Comparison of ENCODE assay signal across 26 mouse cellular contexts in genomic region chr19:8919000-8919399, GRCm38 (mm10). TPM values are rescaled to one million over a fixed set of nuclear protein-coding genes. Genes with fewer than 3 reads are reported as not detected.
A peak's percentile ranks its signal among the peaks of the same experiment; 100 is the strongest.
DNase-seq lines count a peak whose midpoint lies in the region; TF ChIP-seq lines count a peak whose summit lies in the region.
"Had no signal": no experiment of that assay in that cellular context is flagged by ENCODE, and none has a peak within 500 bp of the region (broad histone marks: within the 10 kb centered on the region; RNA-seq: fewer than 3 reads in every experiment).

No protein-coding gene starts in this region.

- peak; percentile 13 for DNase-seq in cerebellum, adult 9-10 months
- no peak for DNase-seq in cerebellum, postnatal 36 days
- peak; percentile 77 for DNase-seq in A20 (ENCODE audit: low read depth, low spot score)
- DNase-seq in frontal cortex, postnatal 36 days (ENCODE audit: low spot score in 2 of 2) = no peak
- no peak for DNase-seq in T-cell, adult 2 months (ENCODE audit: low spot score)
- DNase-seq: adrenal gland, postnatal 25 days; cerebellum, adult 11-12 months; cerebellum, postnatal 10 days; forebrain, postnatal 0 days; gastrocnemius, postnatal 14 days; kidney, adult 8-10 months; layer of hippocampus, postnatal 36 days; left cerebral cortex, postnatal 4 days; lung, adult 2 months; lung, postnatal 10 days; thymus, postnatal 14 days had no signal

- no peak for TF ChIP-seq CTCF in ES-Bruce4 (IDR thresholded peaks at IDR 0.05; ENCODE audit: low read depth, low read length)
- no peak for TF ChIP-seq CTCF in small intestine, adult 2 months (IDR thresholded peaks at IDR 0.05; ENCODE audit: extremely low read depth, insufficient read length, insufficient replicate concordance, low read depth, low read length)

- H3K4me3 ChIP-seq in ES-Bruce4 (ENCODE audit: low read depth, low read length) = no peak overlapping the region
- H3K4me3 ChIP-seq in small intestine, adult 2 months (ENCODE audit: low read depth, low read length) = no peak overlapping the region
- H3K4me3 ChIP-seq: heart, embryonic 10.5 days; heart, embryonic 15.5 days; hindbrain, embryonic 12.5 days; stomach, embryonic 15.5 days had no signal

- peak overlapping the region; percentile 77; the same call in 1 of the 2 replicates for H3K27ac ChIP-seq in ES-Bruce4 (ENCODE audit: insufficient read depth, low read length)
- peak overlapping the region; percentile 53; the same call in 1 of the 2 replicates for H3K27ac ChIP-seq in small intestine, adult 2 months (ENCODE audit: insufficient read depth, low read depth, low read length)

- no peaks in the 10 kb centered on the region for H3K9me3 ChIP-seq in ES-Bruce4 (replicated peaks; ENCODE audit: control insufficient read depth, insufficient read depth, low read length, poor library complexity, severe bottlenecking)
- H3K9me3 ChIP-seq: G1E; heart, embryonic 10.5 days; heart, embryonic 15.5 days; hindbrain, embryonic 12.5 days; midbrain, embryonic 10.5 days; midbrain, embryonic 15.5 days; stomach, embryonic 15.5 days had no signal

- H3K27me3 ChIP-seq in ES-Bruce4 (ENCODE audit: control insufficient read depth, insufficient read depth, low read length, poor library complexity, severe bottlenecking) = no peaks in the 10 kb centered on the region
- H3K27me3 ChIP-seq in small intestine, adult 2 months (ENCODE audit: control insufficient read depth, insufficient read depth, low read length) = no peaks in the 10 kb centered on the region
- H3K27me3 ChIP-seq: heart, embryonic 15.5 days; hindbrain, embryonic 12.5 days; midbrain, embryonic 15.5 days; Patski; stomach, embryonic 15.5 days had no signal

- H3K36me3 ChIP-seq in ES-Bruce4 (ENCODE audit: control insufficient read depth, insufficient read depth, low read length, poor library complexity, severe bottlenecking) = peaks cover 29% of the 10 kb centered on the region
- peaks cover 31% of the 10 kb centered on the region for H3K36me3 ChIP-seq in small intestine, adult 2 months (ENCODE audit: control insufficient read depth, insufficient read depth, low read length)

- H3K9ac ChIP-seq in ES-Bruce4 (ENCODE audit: low read depth, poor library complexity, severe bottlenecking) = peak overlapping the region; percentile 65
- H3K9ac ChIP-seq: forebrain, postnatal 0 days; heart, embryonic 15.5 days; hindbrain, embryonic 12.5 days; midbrain, embryonic 15.5 days; stomach, embryonic 15.5 days had no signal

- TF ChIP-seq EP300 in ES-Bruce4 (IDR thresholded peaks at IDR 0.05; ENCODE audit: insufficient read depth, low read depth, low read length) = no peak

- no peak for TF ChIP-seq POLR2A in ES-Bruce4 (IDR thresholded peaks at IDR 0.05; ENCODE audit: insufficient read depth, low read length)
- no peak for TF ChIP-seq POLR2A in small intestine, adult 2 months (IDR thresholded peaks at IDR 0.05; ENCODE audit: low read depth, low read length)

- H3K4me1 ChIP-seq in ES-Bruce4 (ENCODE audit: control insufficient read depth, insufficient read depth, low read length) = peaks cover 2% of the 10 kb centered on the region
- H3K4me1 ChIP-seq in small intestine, adult 2 months (ENCODE audit: control insufficient read depth, insufficient read depth, insufficient read length, low read length) = peaks cover 5% of the 10 kb centered on the region; the same call in 1 of the 2 replicates

- WGBS in small intestine, adult 2 months = 63% methylated on average over 3 of the region's 3 CpGs

RNA-seq across cellular contexts. Expression of gene B3gat3, which starts 1.2 kb away (rescaled TPM):
- polyA plus RNA-seq in ES-Bruce4 (2011; ENCODE audit: insufficient read depth, insufficient read length, low read depth, missing spikeins) = 26.6 and 26.8 TPM in 2 replicates
- 40.1 and 69.5 TPM in 2 replicates for polyA plus RNA-seq in small intestine, adult 2 months (2012; rRNA removed)

RNA-seq across cellular contexts. Expression of gene Rom1, which starts 10.2 kb away (rescaled TPM):
- 1.6 and 2.2 TPM in 2 replicates for polyA plus RNA-seq in ES-Bruce4 (2011; ENCODE audit: insufficient read depth, insufficient read length, low read depth, missing spikeins)
- 7.2 and 15.1 TPM in 2 replicates for polyA plus RNA-seq in small intestine, adult 2 months (2012; rRNA removed)

RNA-seq across cellular contexts. Expression of gene Eml3, which starts 10.4 kb away (rescaled TPM):
- 19.2 and 20.4 TPM in 2 replicates for polyA plus RNA-seq in ES-Bruce4 (2011; ENCODE audit: insufficient read depth, insufficient read length, low read depth, missing spikeins)
- polyA plus RNA-seq in small intestine, adult 2 months (2012; rRNA removed) = 18.4 and 32.2 TPM in 2 replicates

RNA-seq across cellular contexts. Expression of gene Ganab, which starts 21.1 kb away (rescaled TPM):
- 183 and 184 TPM in 2 replicates for polyA plus RNA-seq in ES-Bruce4 (2011; ENCODE audit: insufficient read depth, insufficient read length, low read depth, missing spikeins)
- polyA plus RNA-seq in small intestine, adult 2 months (2012; rRNA removed) = 45.7 and 74.1 TPM in 2 replicates

RNA-seq across cellular contexts. Expression of gene Mta2, which starts 22.7 kb away (rescaled TPM):
- 106 and 108 TPM in 2 replicates for polyA plus RNA-seq in ES-Bruce4 (2011; ENCODE audit: insufficient read depth, insufficient read length, low read depth, missing spikeins)
- polyA plus RNA-seq in small intestine, adult 2 months (2012; rRNA removed) = 15.0 and 21.7 TPM in 2 replicates

Comparison
In these comparisons a context has a peak if more than half of its experiments do, and no peak if none do; other contexts are left out.
1. DNase-seq: peak in cerebellum, adult 9-10 months (single experiment) and A20 (single experiment); none in cerebellum, postnatal 36 days (0 of 2), frontal cortex, postnatal 36 days (0 of 2) and T-cell, adult 2 months (single experiment).